Mouse (Mus musculus) regulatory T cell (primary cell): Measurements from ENCODE around the gene Rufy1.

ENCODE experiments used
- in situ Hi-C: fragments of 300-600 bp; cut with MboI, MseI; formaldehyde crosslinking; loops from one replicate; pipeline ENCODE4 v1.15.1; 2025; ENCODE audit warnings: high pct_unique_total_duplicates

Gene Rufy1

GRCm38 (mm10) chr11:50426056-50426455 lies 4.9 kb downstream of the Rufy1 start:
- in situ Hi-C loops = loop anchor here (10.0 kb wide), 1 partner anchor 1469 kb away; no protein-coding TSS in a partner anchor

GRCm38 (mm10) chr11:50421934-50422780 lies 8.8 kb downstream of the Rufy1 start:
- in situ Hi-C loops = loop anchor here (10.0 kb wide), 1 partner anchor 1473 kb away; no protein-coding TSS in a partner anchor

GRCm38 (mm10) chr11:50421461-50421860 lies 9.5 kb downstream of the Rufy1 start:
- in situ Hi-C loops = loop anchor here (10.0 kb wide), 1 partner anchor 1473 kb away; no protein-coding TSS in a partner anchor

- in situ Hi-C loops = no loop called here
Measured at GRCm38 (mm10) chr11:50417856-50418255, 13.1 kb downstream of the Rufy1 start.

GRCm38 (mm10) chr11:50415563-50416241 lies 15.2 kb downstream of the Rufy1 start:
- in situ Hi-C loops = no loop called here

- in situ Hi-C loops = no loop called here
Measured at GRCm38 (mm10) chr11:50407235-50407634, 23.7 kb downstream of the Rufy1 start.

- in situ Hi-C loops = no loop called here
Measured at GRCm38 (mm10) chr11:50403367-50404014, 27.4 kb downstream of the Rufy1 start.

- in situ Hi-C loops = no loop called here
Measured at GRCm38 (mm10) chr11:50402481-50402880, 28.4 kb downstream of the Rufy1 start.

- in situ Hi-C loops = no loop called here
Measured at GRCm38 (mm10) chr11:50398803-50399202, 32.1 kb downstream of the Rufy1 start.

GRCm38 (mm10) chr11:50397316-50397715 lies 33.6 kb downstream of the Rufy1 start:
- in situ Hi-C loops = no loop called here

GRCm38 (mm10) chr11:50396766-50397307 lies 34.1 kb downstream of the Rufy1 start:
- in situ Hi-C loops = no loop called here

- in situ Hi-C loops = no loop called here
Measured at GRCm38 (mm10) chr11:50394731-50395130, 36.2 kb downstream of the Rufy1 start.

GRCm38 (mm10) chr11:50393306-50393705 lies 37.6 kb downstream of the Rufy1 start:
- in situ Hi-C loops = no loop called here

GRCm38 (mm10) chr11:50391272-50391960 lies 39.5 kb downstream of the Rufy1 start:
- in situ Hi-C loops = no loop called here

- in situ Hi-C loops = no loop called here
Measured at GRCm38 (mm10) chr11:50389616-50390015, 41.3 kb downstream of the Rufy1 start.

- in situ Hi-C loops = no loop called here
Measured at GRCm38 (mm10) chr11:50389011-50389410, 41.9 kb downstream of the Rufy1 start.

GRCm38 (mm10) chr11:50388217-50388929 lies 42.6 kb downstream of the Rufy1 start:
- in situ Hi-C loops = no loop called here

GRCm38 (mm10) chr11:50387697-50388096 lies 43.2 kb downstream of the Rufy1 start:
- in situ Hi-C loops = no loop called here

GRCm38 (mm10) chr11:50387167-50387679 lies 43.7 kb downstream of the Rufy1 start:
- in situ Hi-C loops = no loop called here

GRCm38 (mm10) chr11:50381311-50381710 lies 49.6 kb downstream of the Rufy1 start:
- in situ Hi-C loops = no loop called here
